Mouse (Mus musculus) cerebellum, adult 18-20 months (tissue): ENCODE data around the gene Parp6.

ENCODE experiments used
- DNase-seq, 2 experiments: peaks; one replicate each; pipeline ENCODE4 v3.0.0; 2021

Gene Parp6

GRCm38 (mm10) chr9:59616622-59617306 is at the start of gene Parp6:
TSS of gene Parp6 (plus strand) at chr9:59617284.
- DNase-seq = peak; percentile 99 to 100

- DNase-seq = no peak
Observed at GRCm38 (mm10) chr9:59571852-59572251, 45.2 kb upstream of the Parp6 start.

GRCm38 (mm10) chr9:59577401-59577800 is 39.7 kb upstream of the Parp6 start:
- DNase-seq = no peak

GRCm38 (mm10) chr9:59577844-59578504 is 39.1 kb upstream of the Parp6 start, which contains the start of gene Celf6:
TSS of gene Celf6 (plus strand) at chr9:59577917.
- peak; percentile 92 to 96 for DNase-seq

- peak in 1 of 2 experiments; percentile 41 for DNase-seq
Observed at GRCm38 (mm10) chr9:59578505-59578867, 38.6 kb upstream of the Parp6 start.

- DNase-seq = peak; percentile 79 to 84
Observed at GRCm38 (mm10) chr9:59584871-59585308, 32.2 kb upstream of the Parp6 start.

- DNase-seq = no peak
Observed at GRCm38 (mm10) chr9:59588252-59588651, 28.8 kb upstream of the Parp6 start.

GRCm38 (mm10) chr9:59588710-59589671 is 28.1 kb upstream of the Parp6 start:
- peak in 1 of 2 experiments; percentile 19 for DNase-seq

GRCm38 (mm10) chr9:59589703-59590439 is 27.2 kb upstream of the Parp6 start:
- DNase-seq = no peak

GRCm38 (mm10) chr9:59601661-59602060 is 15.4 kb upstream of the Parp6 start:
- no peak for DNase-seq

GRCm38 (mm10) chr9:59605967-59606366 is 11.1 kb upstream of the Parp6 start:
- DNase-seq = peak in 1 of 2 experiments; percentile 17

- DNase-seq = no peak
Observed at GRCm38 (mm10) chr9:59610950-59611349, 6.1 kb upstream of the Parp6 start.

GRCm38 (mm10) chr9:59615797-59616196 is 1.3 kb upstream of the Parp6 start:
- no peak for DNase-seq

GRCm38 (mm10) chr9:59617307-59617973 is 356 bp downstream of the Parp6 start:
- no peak for DNase-seq

GRCm38 (mm10) chr9:59638372-59638771 is 21.3 kb downstream of the Parp6 start:
- DNase-seq = no peak

GRCm38 (mm10) chr9:59639936-59640335 is 22.9 kb downstream of the Parp6 start:
- no peak for DNase-seq

- no peak for DNase-seq
Observed at GRCm38 (mm10) chr9:59641320-59641719, 24.2 kb downstream of the Parp6 start.

GRCm38 (mm10) chr9:59649911-59650310 is 32.8 kb downstream of the Parp6 start:
- DNase-seq = no peak

GRCm38 (mm10) chr9:59653371-59653770 is 36.3 kb downstream of the Parp6 start:
- no peak for DNase-seq

GRCm38 (mm10) chr9:59654450-59654983 is 37.4 kb downstream of the Parp6 start:
- no peak for DNase-seq

GRCm38 (mm10) chr9:59655958-59656634 is 39.0 kb downstream of the Parp6 start, which contains the start of gene Pkm:
TSS of gene Pkm (plus strand) at chr9:59656368.
- DNase-seq = peak; percentile 96 to 97
